Mouse (Mus musculus) MN1 (cell line): ENCODE results near the gene Fgfr2.
"Not testable (repeated sequence)": the region's sequence is repeated elsewhere in the genome, so short reads cannot be mapped to it uniquely, and the experiment has no call there.

Experiments
- DNase-seq: peaks from one replicate; pipeline ENCODE4 v3.0.0-alpha.2; 2016; ENCODE audit warnings: low spot score

The Fgfr2 gene

GRCm38 (mm10) chr7:130173914-130174313 lies 2949.2 kb downstream of the Fgfr2 start:
- DNase-seq: no peak

GRCm38 (mm10) chr7:130170144-130170543 lies 2953.0 kb downstream of the Fgfr2 start:
- DNase-seq: no peak

GRCm38 (mm10) chr7:130168296-130168695 lies 2954.9 kb downstream of the Fgfr2 start:
- DNase-seq: no peak

- DNase-seq: no peak
These were observed 2955.9 kb downstream of the Fgfr2 start for GRCm38 (mm10) chr7:130167261-130167660.

GRCm38 (mm10) chr7:130166190-130166589 lies 2957.0 kb downstream of the Fgfr2 start:
- no peak for DNase-seq

- DNase-seq: no peak
These were observed 2957.7 kb downstream of the Fgfr2 start for GRCm38 (mm10) chr7:130165408-130165807.

- no peak for DNase-seq
These were observed 2960.4 kb downstream of the Fgfr2 start for GRCm38 (mm10) chr7:130162718-130163117.

GRCm38 (mm10) chr7:130161581-130161980 lies 2961.6 kb downstream of the Fgfr2 start:
- no peak for DNase-seq

- DNase-seq: no peak
These were observed 2964.3 kb downstream of the Fgfr2 start for GRCm38 (mm10) chr7:130158845-130159244.

GRCm38 (mm10) chr7:130153363-130153969 lies 2969.7 kb downstream of the Fgfr2 start:
- no peak for DNase-seq

- no peak for DNase-seq
These were observed 2974.2 kb downstream of the Fgfr2 start for GRCm38 (mm10) chr7:130148906-130149305.

GRCm38 (mm10) chr7:130147230-130147629 lies 2975.9 kb downstream of the Fgfr2 start:
- no peak for DNase-seq

GRCm38 (mm10) chr7:130145211-130145610 lies 2977.9 kb downstream of the Fgfr2 start:
- no peak for DNase-seq

- DNase-seq: no peak
These were observed 2979.8 kb downstream of the Fgfr2 start for GRCm38 (mm10) chr7:130143371-130143770.

- DNase-seq: no peak
These were observed 2981.9 kb downstream of the Fgfr2 start for GRCm38 (mm10) chr7:130141088-130141873.

- DNase-seq: no peak
These were observed 2988.2 kb downstream of the Fgfr2 start for GRCm38 (mm10) chr7:130134924-130135365.

- DNase-seq: not testable (repeated sequence)
These were observed 2988.7 kb downstream of the Fgfr2 start for GRCm38 (mm10) chr7:130134428-130134827.

GRCm38 (mm10) chr7:130130226-130130625 lies 2992.9 kb downstream of the Fgfr2 start:
- no peak for DNase-seq

GRCm38 (mm10) chr7:130129359-130129960 lies 2993.7 kb downstream of the Fgfr2 start:
- no peak for DNase-seq

- DNase-seq: no peak
These were observed 3001.6 kb downstream of the Fgfr2 start for GRCm38 (mm10) chr7:130121507-130121906.

- no peak for DNase-seq
These were observed 3003.7 kb downstream of the Fgfr2 start for GRCm38 (mm10) chr7:130119466-130119865.

GRCm38 (mm10) chr7:130118726-130119125 lies 3004.4 kb downstream of the Fgfr2 start:
- no peak for DNase-seq
